Mouse (Mus musculus): ENCODE measurements at regions not wholly inside any gene's neighbourhood (a gene's known extent, or its start where the extent isn't known, plus 50 kb on each side); places are given as distances from the start of the nearest gene placed in this dataset.

GRCm38 (mm10) chr4:9218380-9218779 is 979.5 kb upstream of the Car8 start:
- DNase-seq (ENCODE audit: low read depth, low spot score) = no peak

DNA sequence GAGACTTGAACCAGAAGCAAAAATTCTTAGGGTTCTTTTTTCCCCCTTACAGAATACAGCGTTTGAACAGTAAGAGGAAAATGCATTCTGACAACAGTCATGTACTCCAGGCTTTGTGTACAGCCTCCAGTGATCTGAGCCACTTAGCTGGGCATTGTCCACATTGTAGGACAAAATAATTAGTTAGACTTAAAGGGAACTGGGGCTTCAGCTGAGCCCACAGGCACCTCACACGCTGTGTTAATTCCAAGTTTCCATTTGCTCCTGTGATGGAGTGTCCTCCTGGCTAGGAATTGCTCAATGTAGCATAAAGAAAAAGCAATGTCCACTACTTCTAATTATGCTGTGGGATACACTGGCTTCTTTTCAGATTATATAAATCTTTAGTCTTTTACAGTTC is 969.8 kb upstream of the Car8 start:
- no peak for DNase-seq (ENCODE audit: low read depth, low spot score)

DNA sequence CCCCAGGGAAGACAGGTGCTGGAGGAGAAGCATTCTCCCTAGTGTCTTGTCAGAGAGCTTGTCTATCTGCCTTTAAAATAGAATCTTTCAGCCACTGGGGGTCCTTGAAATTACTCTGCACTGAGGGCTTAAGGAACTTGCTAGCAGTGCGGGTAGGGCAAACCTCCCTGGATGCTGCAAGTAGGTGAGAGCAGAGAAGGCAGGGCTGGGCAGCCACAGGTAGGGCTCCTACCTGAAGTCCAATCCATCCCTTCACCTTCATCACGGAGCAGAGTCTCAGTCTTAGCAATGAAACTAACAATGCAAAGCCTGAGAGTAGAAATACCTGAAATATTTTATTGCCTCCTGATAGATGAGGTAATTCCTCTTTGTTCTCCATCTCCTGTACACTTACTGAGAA is 961.2 kb upstream of the Car8 start:
- DNase-seq (ENCODE audit: low read depth, low spot score) = no peak

- DNase-seq (ENCODE audit: low read depth, low spot score) = no peak
Measured at GRCm38 (mm10) chr4:9196435-9196834, 957.6 kb upstream of the Car8 start.

DNA sequence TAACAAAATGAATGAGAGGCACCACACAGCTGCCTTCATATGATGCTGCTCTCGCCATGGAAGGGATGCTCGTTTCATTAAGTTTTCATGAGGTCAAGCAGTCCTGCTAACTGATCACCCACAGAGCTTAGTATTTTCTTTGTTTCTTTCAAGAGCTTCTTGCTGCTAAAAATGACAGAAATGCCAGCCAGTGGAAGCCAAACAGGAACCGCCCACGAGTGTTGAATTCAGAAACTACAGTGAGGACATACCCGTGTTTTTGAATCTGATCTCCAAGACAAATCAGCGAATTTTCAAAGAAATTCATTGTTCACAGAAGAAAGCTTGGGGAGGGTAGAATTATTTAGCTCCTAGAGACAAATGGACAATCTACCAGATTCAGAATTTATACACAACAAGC is 954.3 kb upstream of the Car8 start:
- no peak for DNase-seq (ENCODE audit: low read depth, low spot score)

DNA sequence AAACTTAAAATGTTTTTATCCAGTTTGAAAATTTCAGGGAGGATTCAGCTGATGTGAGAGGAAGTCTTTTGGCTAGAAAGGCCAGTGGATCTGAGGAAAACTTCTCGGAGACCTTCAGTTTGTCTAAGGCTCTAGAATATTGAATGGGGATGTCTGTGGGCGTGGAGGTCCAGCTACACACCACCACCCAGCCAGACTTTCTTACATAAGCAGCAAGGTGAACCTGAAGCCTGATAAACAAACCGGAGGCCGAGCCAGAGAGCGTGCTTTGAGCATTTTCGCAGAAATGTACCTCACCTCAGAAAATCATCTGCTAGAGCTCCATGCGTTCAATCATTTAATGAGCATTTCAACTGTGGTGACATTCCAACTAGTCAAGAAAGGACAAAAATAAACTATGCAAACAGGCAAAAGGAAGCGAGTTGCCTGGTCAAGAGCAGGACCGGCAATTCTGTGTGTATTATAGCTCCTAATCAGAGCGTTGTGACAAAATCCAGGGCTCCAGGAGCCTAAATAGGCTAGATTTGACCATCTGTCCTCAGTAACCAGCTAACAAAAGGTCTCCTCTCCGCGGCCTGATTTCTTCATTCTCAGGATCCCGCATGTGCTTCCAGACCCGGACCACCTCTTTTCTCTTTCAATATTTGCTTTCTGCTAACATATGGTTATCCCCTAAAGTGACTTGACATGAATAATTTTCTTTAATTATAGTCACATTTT is 946.5 kb upstream of the Car8 start:
- DNase-seq (ENCODE audit: low read depth, low spot score) = no peak

DNA sequence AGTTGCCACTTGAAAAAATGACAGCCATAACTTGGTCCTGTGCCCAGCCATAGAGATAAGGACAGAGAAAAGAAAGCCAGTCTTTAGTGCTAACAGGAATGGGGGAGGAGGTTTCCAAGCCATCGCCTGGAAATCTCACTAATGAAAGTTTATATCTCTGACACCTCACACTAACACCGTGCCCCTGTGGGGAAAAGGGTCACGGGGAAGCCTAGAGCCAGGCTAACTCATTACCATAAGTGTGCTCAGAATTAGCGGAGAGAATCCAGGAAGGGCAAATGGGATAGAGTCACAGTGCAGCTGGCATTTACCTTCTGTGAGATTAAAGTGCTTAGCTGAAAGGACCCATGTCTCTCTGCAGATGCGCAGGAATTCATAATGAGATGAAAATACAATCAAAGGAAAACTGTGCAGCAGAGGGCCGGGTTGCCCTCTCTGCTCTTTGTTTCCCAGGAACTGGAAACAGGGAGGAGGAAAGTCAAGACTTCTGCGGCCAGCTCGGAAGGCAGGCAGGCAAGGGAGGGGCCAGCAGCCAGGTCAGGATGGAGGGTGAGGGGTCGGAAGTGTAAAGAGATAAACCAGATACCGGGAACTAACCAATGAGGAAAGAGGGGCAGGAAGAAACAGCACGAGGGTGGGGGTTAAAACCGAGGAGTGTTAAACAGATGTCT is 945.7 kb upstream of the Car8 start:
- DNase-seq (ENCODE audit: low read depth, low spot score) = peak; percentile 43

GRCm38 (mm10) chr4:9174365-9174764 is 935.5 kb upstream of the Car8 start:
- no peak for DNase-seq (ENCODE audit: low read depth, low spot score)

DNA sequence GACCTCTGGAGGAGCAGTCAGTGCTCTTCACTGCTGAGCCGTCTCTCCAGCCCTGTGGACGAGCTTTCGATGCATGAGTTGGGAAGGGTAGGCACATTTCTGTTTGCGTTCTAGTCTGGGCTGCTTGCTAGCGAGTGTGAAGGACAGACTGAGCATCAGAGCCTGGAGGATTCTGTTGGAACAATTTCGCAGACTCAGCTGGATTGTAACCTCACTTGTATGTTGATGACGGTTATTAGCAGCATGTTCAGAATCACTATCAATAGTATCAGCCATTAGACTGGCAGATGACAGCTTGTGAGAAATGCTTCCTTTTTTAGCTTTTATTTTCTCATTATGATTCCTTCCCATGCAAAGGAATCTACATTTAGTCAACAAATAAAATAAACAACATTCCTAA is 923.5 kb upstream of the Car8 start:
- no peak for DNase-seq (ENCODE audit: low read depth, low spot score)

DNA sequence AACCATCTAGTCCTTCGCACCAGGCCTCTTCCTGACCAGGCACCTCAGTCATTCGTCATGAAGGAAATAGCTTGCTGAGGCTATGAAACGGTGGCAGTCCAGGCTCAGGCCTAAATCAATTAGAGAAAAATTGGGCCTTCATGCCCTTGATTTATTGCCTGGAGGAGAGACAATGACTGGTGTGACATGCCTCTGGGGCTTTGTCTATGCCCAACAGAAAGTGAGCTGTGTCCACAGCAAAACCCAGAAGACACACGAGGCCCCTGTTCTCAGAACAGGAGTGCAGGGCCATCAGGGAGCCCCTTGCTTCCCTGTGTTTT is 922.9 kb upstream of the Car8 start:
- DNase-seq (ENCODE audit: low read depth, low spot score) = no peak

GRCm38 (mm10) chr4:9161068-9161813 is 922.4 kb upstream of the Car8 start:
- no peak for DNase-seq (ENCODE audit: low read depth, low spot score)

GRCm38 (mm10) chr4:9147732-9148131 is 908.9 kb upstream of the Car8 start:
- DNase-seq (ENCODE audit: low read depth, low spot score) = peak; percentile 82

- no peak for DNase-seq (ENCODE audit: low read depth, low spot score)
Measured at GRCm38 (mm10) chr4:9144226-9145215, 905.7 kb upstream of the Car8 start.

- DNase-seq (ENCODE audit: low read depth, low spot score) = no peak
Measured at GRCm38 (mm10) chr4:9143087-9143486, 904.2 kb upstream of the Car8 start.

- no peak for DNase-seq (ENCODE audit: low read depth, low spot score)
Measured at GRCm38 (mm10) chr4:9141946-9142683, 903.3 kb upstream of the Car8 start.

DNA sequence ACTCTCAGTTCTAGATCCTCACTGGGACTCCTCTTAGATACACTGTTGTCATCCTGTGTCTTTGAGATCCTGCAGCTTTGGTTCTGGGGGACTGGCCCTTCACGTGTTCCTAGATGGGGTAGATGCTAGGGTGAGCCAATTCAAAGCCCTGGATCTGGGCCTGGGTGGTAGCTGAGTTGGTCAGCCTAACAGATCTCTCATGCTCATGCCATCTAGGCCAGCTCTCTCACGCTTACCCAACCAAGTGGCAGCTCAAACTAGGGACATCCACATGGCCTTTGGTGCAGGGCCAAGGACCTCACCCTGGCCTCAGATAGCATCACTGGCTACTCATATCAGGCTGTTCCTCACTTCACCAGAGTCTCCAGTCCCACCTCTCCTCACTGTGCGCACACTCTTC is 901.9 kb upstream of the Car8 start:
- DNase-seq (ENCODE audit: low read depth, low spot score) = no peak

DNA sequence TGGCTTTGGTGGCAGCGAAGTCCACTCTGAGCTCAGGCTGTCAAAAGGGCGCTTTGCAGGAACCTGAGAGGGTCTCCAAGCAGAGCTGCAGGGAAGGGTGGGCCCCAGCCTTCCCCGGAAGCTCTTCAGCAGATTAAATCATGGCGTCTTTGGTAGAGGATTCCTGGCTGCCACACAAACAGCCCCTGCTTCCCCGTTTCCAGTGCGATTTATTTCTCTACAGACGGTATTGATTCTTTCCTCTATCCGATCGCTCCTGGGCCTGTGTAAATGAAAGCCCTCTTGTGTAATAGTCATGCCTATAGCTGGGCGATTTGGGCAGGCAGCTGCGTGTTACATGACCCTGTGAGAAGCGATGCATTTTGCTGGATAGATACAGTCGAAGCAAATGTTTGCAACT is 897.8 kb upstream of the Car8 start:
- no peak for DNase-seq (ENCODE audit: low read depth, low spot score)

DNA sequence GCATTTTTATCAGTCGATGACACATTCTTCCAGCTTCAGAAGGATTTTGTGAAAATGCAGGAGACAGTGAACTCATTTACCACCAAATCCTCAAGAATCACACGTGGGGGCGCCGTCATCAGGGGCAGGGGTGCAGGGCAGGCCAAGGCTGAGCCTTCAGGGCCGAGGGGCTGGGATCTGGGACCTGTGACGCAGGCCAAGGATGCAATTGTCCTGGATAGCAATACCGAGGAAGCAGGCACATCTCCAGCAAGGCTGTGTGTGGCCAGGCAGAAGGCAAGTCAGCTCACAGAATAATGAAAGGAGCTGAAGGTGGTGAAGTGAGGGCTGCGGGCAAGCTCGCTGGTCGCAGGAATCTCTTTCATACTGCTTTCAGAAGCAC is 897.3 kb upstream of the Car8 start:
- DNase-seq (ENCODE audit: low read depth, low spot score) = no peak

- DNase-seq (ENCODE audit: low read depth, low spot score) = peak; percentile 91
Measured at GRCm38 (mm10) chr4:9135481-9136187, 896.8 kb upstream of the Car8 start.

DNA sequence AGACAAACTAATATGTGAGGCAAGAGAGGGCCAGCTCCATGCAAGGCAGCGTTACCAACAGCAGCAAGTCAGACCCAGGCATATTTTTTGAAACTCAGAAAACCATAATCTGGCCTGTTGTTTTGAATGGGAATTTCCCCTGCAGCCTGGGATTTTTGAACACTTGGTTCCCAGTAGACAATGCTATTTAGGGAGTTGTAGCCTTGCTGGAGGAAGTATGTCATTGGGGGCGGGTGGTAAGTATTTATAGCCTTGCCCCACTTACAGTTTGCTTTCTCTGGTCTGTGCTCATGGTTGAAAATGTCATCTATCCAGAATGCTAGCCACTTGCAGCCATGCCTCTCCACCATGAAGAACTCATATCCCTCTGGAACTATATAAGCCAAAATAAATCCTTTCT is 894.9 kb upstream of the Car8 start:
- DNase-seq (ENCODE audit: low read depth, low spot score) = no peak
